Mouse (Mus musculus): Measurements from ENCODE around the gene Nek1.

The Nek1 gene

GRCm38 (mm10) chr8:61161461-61162185, 168.6 kb downstream of the Nek1 start:
- DNase-seq, result no peak

- DNase-seq, result no peak
Measured at GRCm38 (mm10) chr8:61162186-61162566, 169.2 kb downstream of the Nek1 start.

DNA sequence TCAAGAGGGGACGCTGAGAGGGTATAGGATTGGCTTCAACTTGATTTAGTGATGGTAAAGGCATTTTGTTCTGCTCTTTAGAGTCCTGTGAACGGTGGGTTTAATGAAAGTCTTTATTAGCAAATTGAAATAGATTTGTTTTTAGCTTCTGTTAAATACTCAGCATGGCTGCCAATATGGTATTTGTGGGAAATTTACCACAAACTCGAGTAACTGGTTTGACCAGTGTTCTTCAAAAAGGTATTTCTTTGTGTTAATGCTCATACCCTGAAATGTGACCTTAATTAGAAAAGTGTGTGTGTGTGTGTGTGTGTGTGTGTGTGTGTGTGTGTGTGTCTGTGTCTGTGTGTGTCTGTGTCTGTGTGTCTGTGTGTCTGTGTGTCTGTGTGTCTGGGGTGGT, 178.6 kb downstream of the Nek1 start:
- no peak for DNase-seq

DNA sequence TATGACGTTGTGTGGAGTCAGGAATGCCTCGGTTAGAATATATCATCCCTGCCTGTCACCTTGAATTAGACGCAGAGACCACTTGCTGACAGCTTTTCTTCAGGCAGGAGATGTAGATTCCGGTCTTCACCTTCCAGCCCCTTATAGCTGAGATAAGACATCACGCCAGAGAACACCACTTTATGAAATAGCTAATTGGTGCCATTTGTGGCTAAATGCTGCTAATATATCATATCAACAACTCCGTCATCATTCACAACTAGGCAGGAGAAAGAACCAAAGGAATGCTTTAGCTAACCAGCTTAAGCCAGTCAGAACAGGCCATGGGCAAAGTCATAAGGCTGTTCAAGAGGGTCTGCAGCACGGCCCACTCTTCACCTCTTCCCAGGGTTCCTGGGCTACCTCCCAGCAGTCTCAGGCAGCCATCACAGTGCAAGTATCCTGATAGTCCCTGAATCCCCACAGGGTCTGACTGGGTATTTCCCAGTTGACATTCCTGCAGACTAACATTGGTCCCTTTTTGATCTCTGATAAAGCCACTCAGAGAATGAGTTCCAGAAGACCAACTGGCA, 181.0 kb downstream of the Nek1 start:
- DNase-seq, result no peak

DNA sequence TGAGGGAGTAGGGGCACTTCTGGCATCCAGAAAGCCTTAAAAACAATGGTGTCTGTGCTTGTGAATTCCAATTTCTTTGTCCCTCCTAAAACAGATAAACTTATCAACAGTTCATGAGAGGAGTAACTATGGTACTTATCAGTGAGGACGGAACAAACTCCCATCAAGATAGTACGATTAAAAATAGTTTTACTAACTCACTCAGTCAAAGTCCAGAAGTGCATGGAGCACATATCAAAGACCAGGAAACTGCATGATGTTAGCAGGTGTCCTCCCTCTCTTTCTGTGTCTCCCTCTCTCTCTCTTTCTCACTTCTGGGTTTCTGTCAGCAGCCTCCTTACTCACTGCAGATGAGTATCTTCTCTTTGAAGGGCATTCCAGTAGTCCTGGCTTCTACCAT, 182.9 kb downstream of the Nek1 start:
- no peak for DNase-seq

DNA sequence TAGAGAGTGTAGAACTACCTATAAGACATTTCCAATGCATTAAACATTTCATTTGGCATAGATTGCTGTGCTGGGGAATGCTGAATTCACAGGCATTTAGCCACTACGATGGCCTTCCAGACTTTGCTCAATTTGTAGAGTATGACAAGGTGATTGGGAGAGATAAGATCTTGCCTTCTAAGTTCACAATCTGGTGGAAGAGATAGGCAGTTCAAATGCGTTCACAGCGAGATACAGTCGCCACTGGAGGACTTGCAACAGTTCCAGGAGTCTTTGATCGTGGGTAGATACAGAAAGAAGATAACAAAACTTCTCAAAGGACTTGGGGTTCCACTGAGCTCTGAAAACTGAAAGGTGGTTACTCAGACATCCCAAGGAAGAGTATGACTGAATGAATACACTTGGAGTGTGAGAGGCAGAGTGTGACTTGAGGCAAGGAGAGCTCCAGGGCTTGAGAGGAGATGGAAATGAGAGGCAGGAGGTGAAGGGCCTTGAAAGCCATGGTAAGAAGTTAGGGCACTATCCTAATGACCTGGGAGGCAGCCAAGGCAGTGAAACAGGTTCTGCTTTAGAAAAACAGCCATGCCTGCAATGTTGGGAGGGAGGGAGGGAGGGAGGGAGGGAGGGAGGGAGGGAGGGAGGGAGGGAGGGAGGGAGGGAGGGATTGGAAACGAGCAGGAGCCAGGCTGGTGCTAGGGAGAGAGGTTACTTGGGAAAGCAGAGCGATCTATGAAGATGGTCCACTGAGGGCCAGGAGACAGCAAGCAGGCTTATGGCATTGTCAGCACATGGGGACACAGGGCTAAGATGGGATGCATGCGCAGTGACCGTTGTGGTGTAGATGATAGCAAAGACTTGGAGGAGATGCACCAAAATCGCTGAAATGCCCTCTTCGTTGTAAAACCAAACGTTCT, 184.9 kb downstream of the Nek1 start:
- peak; percentile 31 for DNase-seq

DNA sequence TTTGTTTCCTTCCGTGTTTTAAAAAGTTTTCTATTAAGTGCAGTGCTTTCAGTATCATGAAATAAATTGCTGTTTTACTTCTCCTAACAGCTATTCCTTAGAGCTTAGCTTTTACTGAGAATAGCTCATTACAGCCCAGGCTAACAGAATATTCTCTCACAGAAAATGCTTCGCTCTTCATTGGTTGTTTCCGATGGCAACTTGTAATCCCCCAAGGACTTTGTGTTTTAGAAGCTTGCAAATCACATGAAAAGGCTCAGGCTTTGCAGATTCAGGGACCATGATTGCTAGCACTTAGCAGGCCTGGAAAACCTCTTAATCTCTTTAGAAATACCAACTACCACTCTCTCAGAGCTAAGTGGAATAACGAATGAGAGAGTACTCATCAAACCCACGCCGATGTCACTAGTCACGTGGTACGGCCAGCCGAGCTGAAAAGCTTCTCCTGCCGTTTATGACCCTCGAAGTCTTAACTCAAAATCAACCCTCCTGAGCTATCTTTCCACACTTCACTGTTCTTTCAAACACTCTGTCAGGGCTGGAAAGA, 185.7 kb downstream of the Nek1 start:
- no peak for DNase-seq
